Mouse (Mus musculus): Measurements from ENCODE around the gene Btg1. TPM values are rescaled to one million over a fixed set of nuclear protein-coding genes. Genes with fewer than 3 reads are reported as not detected.
A peak's percentile ranks its signal among the peaks of the same experiment; 100 is the strongest.

The Btg1 gene
- polyA plus RNA-seq, 1 experiment from 2014 or later: 58.2 TPM

DNA sequence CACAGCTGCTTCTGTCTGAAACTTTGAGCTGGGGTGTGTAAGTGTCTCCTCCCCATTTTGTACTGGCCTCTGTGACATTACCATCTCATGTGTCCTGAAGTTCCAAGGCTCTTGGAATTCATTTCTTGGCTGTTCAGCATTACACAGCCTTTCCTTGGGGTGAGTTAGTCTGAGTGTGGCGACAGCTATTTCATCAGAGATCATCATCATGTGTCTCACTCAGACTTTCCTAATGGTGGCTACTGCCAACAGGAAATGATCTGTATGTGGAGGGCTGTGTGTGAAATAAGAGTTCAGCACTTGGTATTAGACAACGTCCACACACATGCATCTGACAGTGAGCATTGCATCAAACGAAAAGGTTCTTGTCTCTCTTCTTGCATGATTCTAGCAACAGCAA, 39.4 kb downstream of the Btg1 start:
- Histone ChIP-seq H3K36me3 (no peaks in the 10 kb centered on the region), H3K9ac (replicated peaks) (no peak overlapping the region), H3K27me3 (no peaks in the 10 kb centered on the region), H3K4me1 (replicated peaks) (peaks cover 17% of the 10 kb centered on the region), H3K9me3 (no peaks in the 10 kb centered on the region), H3K4me2 (replicated peaks) (no peak overlapping the region), H3K27ac (no peak overlapping the region), H3K4me3 (replicated peaks) (no peak overlapping the region)
- whole genome bisulfite sequencing: 96% methylated on average over 3 of the region's 3 CpGs
- no peak for ATAC-seq

DNA sequence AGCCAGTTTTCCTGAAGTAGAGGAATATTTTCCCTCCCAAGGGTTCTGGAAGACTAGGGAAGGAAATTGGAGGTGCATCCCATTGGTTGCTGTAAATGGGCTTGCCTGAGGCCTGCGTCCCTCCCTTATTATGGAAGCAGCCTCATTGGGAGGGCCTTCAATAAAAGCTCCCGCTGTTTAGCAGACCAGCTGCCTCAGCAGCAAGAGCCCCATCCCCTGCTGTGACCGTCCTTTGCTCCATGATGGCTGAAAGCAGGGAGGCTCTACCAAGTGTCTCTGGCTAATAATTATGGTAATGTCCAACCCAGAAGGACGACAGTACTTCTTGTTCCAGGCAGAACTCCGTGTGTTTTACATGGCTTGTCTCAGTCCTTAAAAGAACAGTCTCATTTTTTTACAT, 42.1 kb downstream of the Btg1 start:
- Histone ChIP-seq H3K36me3 (no peaks in the 10 kb centered on the region), H3K4me1 (replicated peaks) (peaks cover 12% of the 10 kb centered on the region), H3K27me3 (no peaks in the 10 kb centered on the region), H3K4me2 (replicated peaks) (0 out of 2 replicates have a peak overlapping the region, but pooled peaks have one; percentile 6), H3K4me3 (replicated peaks) (no peak overlapping the region), H3K9ac (replicated peaks) (no peak overlapping the region), H3K27ac (peak overlapping the region; percentile 44), H3K9me3 (no peaks in the 10 kb centered on the region)
- ATAC-seq: peak; percentile 83
- WGBS: 5% methylated on average over 5 of the region's 5 CpGs

DNA sequence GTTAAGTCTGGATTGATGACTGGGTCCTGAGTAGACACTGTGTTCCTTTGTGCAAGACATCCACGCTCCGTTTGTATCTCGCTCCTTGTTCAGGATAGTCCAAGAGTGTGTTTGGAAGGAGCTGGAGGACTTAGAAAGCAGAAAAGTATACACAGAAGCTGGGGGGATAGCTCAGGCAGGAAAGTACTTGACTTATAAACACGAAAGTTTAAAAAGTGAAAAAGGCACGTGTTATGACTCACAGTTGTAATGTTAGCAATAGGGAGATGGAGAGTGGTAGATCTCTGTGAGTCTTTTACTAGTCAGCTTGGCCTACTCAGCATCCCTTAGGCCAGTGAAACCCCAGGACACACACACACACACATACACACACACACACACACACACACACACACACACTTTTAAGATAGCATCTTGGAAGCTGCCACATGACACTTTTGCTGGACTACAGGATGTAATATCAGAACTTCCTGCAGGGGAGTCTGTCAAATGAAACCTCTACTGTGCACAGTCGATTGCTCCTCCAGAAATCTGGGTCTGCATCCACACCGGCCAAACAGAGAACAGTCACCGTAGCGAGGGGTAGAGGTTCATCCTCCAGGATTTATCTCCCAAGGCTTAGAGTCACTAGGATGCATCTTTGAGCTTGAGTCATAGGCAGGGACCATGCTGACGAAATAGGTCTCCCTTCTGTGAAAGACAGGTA, 43.6 kb downstream of the Btg1 start:
- Histone ChIP-seq H3K27me3 (no peaks in the 10 kb centered on the region), H3K4me2 (replicated peaks) (no peak overlapping the region), H3K9ac (replicated peaks) (no peak overlapping the region), H3K36me3 (no peaks in the 10 kb centered on the region), H3K4me3 (replicated peaks) (no peak overlapping the region), H3K9me3 (no peaks in the 10 kb centered on the region), H3K27ac (no peak overlapping the region), H3K4me1 (replicated peaks) (peaks cover 12% of the 10 kb centered on the region)
- WGBS: 92% methylated on average over 10 of the region's 10 CpGs
- ATAC-seq: no peak

DNA sequence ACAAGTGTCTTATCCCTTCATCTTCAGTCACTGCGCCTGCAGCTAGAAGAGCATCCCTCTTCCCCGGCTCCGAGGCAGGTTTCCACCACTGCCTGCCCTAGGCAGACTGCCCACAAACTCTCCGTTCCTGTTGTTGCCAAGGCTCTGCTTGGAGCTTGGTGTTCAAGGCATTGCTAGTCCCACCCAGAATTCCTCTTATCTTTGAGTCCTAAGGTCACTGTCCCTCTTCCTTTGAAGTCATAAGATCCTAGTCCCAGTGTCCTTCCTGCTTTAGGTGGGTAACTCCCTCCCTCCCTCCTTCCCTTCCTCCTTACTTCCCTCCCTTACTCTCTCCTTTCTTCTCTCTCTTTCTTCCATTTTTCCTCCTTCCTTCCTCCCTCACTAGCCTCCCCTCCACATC, 46.2 kb downstream of the Btg1 start:
- no peak for ATAC-seq
- peaks cover 12% of the 10 kb centered on the region for H3K4me1 ChIP-seq (replicated peaks)

DNA sequence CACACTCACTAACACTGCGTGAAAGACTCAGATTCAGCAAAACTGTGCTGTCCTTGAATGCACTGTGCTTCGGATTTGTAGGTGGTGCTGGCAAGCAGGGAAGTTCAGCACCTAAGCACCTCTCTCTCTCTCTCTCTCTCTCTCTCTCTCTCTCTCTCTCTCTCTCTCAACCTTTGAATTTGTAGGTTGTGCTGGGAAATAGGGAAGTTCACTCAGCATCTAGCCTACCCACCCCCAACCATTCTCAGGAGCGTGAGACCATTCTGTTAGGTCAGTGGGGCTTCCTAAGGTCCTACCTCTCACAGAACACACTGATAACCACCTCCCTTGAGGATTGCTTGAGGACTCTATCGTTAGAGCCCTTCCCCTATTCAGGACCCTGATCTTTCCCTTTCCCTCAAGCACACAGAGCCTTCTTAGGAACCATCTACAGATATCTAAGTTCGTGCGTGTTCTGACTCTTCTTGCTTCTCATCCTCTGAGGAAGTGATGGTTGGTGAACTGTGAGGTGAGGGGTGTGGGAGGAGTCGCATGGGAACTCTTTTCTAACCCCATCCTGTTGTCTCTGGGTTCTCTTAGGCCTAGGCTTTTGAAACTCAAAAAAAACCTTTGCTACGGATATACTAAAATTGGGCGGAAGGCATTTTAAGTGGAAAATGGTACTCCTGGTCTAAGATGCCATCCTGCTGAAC, 47.1 kb downstream of the Btg1 start:
- H3K36me3 ChIP-seq: no peaks in the 10 kb centered on the region
- no peak overlapping the region for H3K27ac ChIP-seq
- ATAC-seq: no peak
- H3K4me3 ChIP-seq (replicated peaks): no peak overlapping the region
- WGBS: 91% methylated on average over 9 of the region's 9 CpGs
- H3K9me3 ChIP-seq: no peaks in the 10 kb centered on the region
- H3K9ac ChIP-seq (replicated peaks): no peak overlapping the region
- no peaks in the 10 kb centered on the region for H3K27me3 ChIP-seq
- H3K4me1 ChIP-seq (replicated peaks): peaks cover 5% of the 10 kb centered on the region
- no peak overlapping the region for H3K4me2 ChIP-seq (replicated peaks)

More for the DNA sequence above, 46.2 kb downstream of the Btg1 start:
- H3K27me3 ChIP-seq: no peaks in the 10 kb centered on the region
- H3K36me3 ChIP-seq: no peaks in the 10 kb centered on the region
- no peak overlapping the region for H3K4me2 ChIP-seq (replicated peaks)
- no peak overlapping the region for H3K27ac ChIP-seq
- 85% methylated on average over 4 of the region's 4 CpGs for WGBS
- no peak overlapping the region for H3K4me3 ChIP-seq (replicated peaks)
- H3K9me3 ChIP-seq: no peaks in the 10 kb centered on the region
- no peak overlapping the region for H3K9ac ChIP-seq (replicated peaks)
